Mouse (Mus musculus): ENCODE data around the gene Gm21954.

The Gm21954 gene

DNA sequence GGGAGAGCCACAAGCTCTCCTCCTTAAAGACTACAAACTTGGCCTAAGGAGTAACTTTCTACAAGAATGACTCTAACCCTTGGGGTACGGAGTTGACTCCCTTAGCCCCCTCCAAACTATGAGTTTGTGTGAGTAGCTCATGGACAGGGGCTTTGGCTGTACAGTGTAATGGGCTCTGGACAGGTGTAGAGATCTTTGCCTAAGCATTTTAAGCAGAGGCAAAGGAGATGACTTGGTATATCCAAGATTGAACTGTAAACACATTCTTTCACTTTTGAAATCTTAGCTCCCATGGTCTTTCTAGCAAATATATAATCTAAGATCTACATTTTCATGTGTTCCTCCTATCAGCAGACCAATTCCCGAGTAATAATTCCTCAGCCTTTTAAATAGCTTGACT lies at the start of gene Gm21954:
TSS of gene Gm21954 (minus strand) at position 101 of the 400 bp plus-strand sequence.
- DNase-seq (ENCODE audit: low spot score in 2 of 2): no peak

DNA sequence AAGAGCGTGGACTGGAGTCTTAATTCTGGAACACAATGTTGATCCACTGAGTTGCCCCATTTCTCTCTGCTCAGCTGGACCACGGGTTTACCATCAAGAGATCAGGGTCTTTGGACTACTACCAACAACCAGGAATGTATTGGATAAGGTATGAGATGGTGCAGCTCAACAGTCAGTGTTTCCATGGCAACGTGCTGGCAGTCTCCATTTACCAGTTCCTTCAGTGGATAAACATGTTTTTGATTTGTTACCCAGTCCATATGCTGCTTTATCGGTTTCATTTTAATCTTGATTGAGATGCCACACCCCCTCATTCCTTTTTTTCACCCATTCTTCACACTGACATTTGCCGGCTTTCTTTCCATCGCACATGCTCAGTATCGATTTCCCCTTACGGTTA lies 49.8 kb upstream of the Gm21954 start:
- no peak for DNase-seq (ENCODE audit: low spot score in 2 of 2)

DNA sequence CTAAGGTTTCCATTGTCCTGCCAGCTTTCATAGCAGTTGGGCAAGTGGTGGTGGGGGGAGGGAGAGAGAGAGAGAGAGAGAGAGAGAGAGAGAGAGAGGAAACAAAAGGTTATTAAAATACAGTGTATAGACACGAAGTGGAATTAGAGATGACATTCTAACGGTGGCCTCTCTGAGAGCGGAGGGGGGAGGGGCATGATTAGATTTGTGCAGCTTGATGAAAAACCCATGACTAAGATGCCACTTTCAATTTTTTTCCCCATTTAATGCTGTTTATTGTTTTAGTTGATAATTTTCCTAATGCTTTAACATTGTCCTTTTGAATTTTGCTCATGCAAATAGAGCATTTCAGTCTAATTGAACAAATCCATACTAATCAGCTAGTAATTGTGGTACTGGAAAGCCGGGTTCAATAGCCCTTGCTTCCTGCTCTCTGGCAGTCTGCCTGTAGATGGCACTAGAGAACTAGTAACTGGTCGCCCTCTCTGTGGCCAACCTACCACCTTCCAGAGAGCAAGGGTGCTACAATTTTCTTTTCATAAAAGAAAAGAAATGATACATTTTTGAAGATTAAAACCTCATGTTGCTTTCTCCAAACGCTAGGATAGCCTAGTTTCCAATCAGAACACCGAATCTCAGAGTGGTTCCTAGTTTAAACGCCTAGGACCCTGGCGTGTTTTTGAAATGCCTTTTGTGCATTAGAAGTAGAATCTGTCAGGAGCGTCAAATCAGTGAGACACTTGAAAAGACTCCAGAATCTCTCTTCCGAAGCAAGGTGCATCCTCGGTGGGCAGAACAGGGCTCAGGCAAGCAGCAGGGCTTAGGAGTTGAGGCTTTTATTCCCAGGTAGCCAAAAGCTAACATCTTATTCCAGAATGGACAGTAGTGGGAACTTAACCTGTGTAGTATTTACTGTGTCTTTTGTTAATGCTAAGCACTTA lies 48.5 kb upstream of the Gm21954 start:
- DNase-seq (ENCODE audit: low spot score in 2 of 2): peak; percentile 81 to 82

DNA sequence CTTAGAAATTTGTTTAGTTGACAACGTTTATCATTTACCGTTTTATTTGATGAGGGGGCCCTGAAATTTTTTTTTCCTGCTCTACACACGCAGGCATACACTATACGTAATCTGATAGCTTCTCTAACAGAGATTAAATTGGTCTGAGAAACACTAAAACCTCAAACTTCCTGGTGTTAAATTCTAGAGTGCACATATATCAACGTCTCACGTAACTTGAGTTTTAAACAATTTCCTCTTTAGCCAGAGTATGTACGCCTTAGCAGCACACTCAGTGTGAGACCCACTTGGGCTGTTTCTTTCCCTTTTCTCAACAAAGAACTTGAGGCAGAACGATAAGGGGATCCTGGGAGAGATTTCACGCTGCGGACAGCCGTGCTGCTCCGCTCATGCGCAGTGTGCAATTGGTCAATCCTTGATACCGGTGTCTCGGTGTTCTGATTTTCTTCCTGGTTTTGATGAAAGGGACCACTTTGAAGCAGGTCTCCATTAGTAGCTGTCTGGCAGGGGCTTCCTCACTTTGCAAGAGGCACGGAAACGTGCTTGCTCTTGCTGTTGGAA lies 45.5 kb upstream of the Gm21954 start:
- DNase-seq (ENCODE audit: low spot score in 2 of 2): no peak

DNA sequence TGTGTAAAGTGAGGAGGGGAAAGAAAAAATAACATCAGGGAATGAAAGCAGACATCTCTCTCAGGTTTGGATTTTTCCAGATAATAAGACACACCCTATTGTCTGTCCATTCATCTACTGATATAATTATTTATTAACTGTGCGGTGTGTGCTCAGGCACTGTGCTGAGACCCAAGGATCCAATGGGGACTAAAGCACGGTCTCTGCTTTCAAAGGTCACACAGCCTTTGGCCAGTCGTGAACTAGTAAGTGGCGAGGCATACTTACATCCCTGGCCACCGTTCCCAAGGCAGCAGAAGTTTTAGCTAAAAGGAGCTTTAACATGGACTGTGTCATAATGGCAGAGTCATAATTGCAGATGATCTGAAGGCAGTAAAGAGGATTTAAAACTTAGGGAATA lies 44.0 kb upstream of the Gm21954 start:
- no peak for DNase-seq (ENCODE audit: low spot score in 2 of 2)

DNA sequence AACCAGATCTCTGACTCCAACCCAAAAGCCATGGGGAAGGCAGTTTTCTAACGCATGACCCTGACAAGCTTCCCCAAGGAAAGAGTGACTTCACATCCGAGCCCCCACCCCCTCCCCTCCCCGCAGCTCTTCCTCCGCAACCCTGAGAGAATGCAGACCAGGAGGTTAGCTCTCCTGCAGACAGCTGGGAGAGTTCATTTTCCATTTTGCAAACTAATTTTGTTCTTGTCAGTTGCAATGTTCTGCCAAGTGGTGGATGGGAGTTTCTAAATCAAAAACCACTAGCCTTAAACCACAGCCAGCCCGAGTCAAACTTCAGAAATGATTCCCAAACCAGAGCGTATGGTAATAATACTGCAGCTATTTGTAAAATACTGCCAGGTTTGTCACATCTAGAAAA lies 39.6 kb upstream of the Gm21954 start:
- DNase-seq (ENCODE audit: low spot score in 2 of 2): no peak

DNA sequence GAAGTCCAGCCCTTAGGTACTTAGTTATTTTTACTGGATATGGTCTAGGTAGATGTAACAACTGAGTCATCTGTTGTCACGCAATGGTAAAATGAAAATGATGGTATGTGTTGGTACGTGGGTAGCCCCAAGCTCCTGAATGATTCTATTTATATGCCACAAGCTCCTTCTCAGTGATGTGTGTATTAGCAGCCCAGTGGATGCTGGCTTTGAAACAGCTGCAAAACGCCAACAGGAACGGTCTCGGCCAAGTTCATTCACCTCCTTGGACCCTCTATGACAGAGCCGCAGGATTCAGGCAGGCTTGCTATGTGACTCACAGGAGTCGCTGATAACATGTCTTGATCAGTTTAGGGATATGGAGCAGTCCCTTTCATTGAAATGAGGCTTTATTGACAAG lies 38.2 kb upstream of the Gm21954 start:
- DNase-seq (ENCODE audit: low spot score in 2 of 2): peak in 1 of 2 experiments; percentile 44

DNA sequence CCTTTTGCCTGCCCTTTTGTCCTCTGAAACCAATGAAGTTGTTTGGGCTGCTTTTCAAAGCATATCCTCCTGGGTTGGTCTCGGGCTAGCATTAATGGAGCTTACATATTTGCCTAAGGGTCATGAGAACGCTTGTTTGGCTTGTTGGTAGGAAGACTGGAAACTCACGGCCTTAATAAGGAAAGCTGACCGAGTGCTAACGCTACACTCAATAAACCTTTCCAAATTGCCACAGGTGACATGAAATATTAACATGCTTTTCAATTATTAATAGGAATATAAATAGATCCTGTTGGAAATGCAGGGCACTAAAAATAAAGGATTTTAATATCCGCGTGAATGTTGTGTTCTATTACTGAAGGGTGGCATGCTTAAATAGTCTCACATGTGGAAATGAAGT lies 27.3 kb upstream of the Gm21954 start:
- DNase-seq (ENCODE audit: low spot score in 2 of 2): no peak

DNA sequence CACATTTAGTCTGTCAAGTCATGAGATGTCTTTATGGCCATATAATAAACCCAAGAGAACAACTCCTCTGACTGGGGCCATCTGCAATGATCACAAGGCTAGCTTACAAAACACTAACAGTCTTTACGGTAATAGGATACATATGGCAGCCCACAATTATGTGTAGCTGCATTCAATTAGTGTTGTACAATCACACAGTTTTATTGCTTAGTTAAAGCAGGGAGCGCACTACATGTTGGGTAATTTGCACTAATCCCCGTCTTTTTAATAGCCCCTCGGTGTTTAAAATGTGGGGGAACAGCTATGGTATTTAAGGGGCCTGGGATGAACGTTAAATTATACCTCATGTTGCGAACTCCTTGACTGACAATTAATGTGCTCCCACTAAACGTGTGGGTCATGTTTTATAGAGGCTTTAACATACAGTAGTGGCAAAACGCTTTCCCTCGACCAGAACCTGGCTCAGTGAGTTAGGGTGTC lies 24.5 kb upstream of the Gm21954 start:
- DNase-seq (ENCODE audit: low spot score in 2 of 2): no peak

DNA sequence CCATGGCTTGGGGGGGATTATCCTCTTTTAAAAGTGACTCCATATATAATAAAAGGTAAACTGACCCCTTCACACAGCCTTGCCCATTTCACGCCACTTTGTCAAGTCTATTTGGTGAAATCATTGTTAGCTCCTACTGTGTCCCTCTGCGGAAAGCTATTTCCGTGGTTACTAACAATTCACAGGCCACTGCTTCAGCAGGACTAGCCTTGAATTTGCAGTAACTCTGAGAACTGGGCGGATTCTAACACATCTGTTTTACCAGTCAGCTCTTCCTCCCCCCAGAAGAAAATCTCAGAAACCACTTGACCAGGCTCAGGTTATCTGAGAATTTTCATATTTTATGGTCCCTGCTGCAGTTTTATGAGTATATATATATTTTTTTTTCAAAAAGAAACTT lies 23.9 kb upstream of the Gm21954 start:
- DNase-seq (ENCODE audit: low spot score in 2 of 2): no peak

DNA sequence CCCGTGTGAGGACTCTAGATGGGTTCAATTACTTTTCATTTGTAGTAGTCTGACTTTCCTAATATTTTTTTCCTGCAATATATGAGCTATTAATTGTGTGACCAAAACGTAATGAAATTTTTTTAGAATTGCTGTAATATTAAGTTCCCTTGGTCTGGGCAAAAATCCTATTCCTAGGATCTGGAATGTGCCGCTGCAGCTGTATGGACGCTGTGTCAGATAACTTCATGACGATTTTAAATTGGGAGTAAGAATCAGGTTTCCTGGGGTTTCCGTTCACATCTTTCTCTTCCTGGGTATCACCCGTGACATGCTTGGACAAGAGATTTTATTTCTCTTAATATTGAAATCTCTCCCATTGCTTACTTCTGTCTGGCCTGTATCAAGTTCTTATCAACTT lies 23.2 kb upstream of the Gm21954 start:
- no peak for DNase-seq (ENCODE audit: low spot score in 2 of 2)

DNA sequence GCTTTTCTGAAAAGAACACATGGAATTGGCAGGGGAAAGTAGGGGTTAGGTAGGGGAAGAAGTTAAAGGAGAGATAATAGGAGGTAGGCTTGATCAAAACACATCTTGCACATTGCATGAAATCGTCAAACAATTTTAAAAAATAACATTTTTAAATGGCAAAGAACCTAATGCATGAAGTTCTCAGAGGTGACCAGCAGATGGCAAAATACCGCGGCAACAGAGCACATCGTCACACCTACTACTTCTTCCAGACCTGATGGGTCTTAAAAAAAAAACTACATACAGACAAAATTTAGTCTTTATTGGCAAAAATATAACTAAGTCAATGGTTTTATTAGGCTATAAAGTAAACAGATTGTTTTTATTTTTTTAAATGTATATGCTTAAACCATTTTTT lies 22.3 kb upstream of the Gm21954 start:
- no peak for DNase-seq (ENCODE audit: low spot score in 2 of 2)

DNA sequence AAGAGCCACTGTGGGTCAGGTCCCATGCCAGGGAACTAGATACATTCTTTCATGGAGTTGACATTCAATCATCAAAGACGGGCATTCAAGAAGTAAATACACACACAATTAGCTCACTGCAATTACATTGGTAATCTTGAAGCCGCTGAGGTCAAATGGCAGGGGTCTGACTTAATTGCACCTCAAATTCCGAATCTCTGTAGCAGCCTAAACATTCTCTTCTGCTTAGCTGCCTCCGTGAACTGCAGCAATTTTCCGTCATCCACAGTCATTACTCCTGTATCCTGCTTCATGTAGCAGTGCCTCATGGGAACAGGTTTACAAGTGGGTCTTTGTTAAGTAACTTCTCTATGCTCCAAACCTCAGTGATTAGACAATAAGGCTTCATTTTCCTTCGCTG lies 20.0 kb upstream of the Gm21954 start:
- DNase-seq (ENCODE audit: low spot score in 2 of 2): no peak

DNA sequence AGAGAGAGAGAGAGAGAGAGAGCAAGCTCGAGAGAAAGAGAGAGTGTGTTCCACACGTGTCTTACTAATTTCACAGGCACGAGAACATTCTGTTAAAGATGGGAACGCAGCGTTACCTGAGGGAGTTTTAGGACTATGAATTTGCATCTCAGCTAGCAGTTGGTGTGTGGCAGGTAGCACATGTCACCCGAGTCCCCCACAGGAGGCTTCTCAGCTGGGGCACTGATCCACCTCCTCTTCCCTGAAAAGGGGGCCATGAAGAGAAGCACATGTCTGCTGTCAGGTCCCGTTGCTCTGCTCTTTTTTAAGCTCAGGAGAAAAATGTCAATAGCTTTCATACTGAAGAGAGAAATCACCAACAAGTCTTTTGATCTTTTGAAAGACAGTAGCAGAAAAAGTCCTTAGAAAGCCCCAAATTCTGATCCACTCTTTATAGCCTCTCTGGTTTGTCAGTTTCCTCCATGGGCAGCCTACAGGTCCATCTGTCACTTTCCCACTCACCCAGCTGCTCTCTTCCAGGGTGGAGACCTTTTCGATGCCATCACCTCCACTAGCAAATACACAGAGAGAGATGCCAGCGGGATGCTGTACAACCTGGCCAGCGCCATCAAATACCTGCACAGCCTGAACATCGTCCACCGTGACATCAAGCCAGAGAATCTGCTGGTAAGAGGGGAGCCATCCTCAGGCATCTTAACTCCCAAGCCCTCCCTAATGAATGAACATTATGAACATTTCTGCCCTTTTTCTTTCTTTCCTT lies 17.4 kb upstream of the Gm21954 start:
- DNase-seq (ENCODE audit: low spot score in 2 of 2): no peak

DNA sequence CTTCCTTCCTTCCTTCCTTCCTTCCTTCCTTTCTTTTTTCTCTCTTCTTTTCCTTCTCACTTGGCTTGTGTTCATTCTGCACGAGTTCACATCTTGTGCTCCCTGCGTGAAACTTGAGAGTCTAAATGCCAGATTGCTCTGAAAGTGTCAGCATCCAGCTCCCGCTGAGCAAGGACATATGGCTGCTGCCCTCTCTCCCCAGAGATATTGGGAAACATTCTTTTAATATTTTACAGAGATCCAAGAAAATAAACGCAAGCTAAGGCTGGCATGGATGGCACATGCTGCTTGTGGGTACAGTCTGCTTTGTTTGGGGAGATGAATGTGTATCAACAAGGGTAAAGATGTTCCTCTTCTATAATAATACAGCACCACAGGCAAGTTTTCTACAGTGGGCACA lies 11.3 kb upstream of the Gm21954 start:
- no peak for DNase-seq (ENCODE audit: low spot score in 2 of 2)

DNA sequence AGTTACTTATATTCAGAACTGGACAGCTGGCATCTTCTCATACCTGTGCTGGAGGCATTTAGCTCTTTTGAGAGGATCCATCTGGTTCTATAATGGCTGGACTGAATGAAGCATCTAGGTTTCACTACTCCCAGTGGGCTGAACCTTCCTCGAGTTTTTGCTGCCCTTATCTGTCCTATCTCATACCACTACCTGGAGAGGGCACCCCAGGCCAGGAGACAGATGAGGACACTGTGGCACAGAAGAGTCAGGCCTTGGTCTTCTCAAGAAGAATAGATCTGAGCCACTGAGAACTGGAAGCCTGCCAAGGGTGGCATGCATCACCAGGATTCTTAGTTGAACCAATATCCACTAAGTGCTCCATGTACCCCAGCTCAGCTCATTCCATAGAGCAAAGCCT lies 9.1 kb upstream of the Gm21954 start:
- no peak for DNase-seq (ENCODE audit: low spot score in 2 of 2)

DNA sequence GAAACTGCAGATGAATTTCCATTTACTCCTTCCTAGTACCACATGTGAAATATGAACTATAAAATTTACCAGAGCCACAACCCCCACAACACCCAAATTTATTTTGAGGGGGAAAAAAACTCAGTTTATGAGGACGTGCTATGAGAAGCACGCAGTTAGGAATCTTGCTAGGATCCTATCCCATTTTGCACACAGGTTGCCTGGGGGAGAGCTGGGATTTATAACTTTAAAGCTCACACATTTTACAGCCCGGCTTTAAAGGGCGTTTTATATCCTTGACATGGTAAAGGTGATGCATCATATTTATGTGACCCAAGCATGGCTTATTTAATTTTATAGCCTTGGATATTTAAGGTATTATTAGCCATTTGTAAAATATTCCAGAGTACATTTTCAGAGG lies 7.3 kb upstream of the Gm21954 start:
- no peak for DNase-seq (ENCODE audit: low spot score in 2 of 2)

DNA sequence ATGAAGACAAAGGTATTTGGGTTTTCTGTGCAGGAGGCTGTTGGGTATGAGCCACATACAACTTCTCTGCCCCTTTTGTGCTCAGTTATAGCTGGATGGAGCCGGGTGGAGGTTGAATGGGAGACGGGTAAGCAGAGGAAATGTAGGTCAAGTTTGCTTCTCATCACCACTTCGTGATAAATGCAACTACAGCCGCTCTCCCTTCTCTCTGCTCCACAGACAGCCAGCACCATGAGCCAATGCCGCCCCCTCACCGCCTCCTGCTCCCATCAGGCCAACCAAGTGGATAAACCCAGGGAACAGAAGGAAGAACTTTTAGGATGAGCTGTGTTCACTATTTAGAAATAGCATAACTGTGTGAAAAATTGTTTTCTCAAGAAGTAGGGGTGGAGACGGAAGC lies 4.7 kb upstream of the Gm21954 start:
- peak; percentile 89 to 90 for DNase-seq (ENCODE audit: low spot score in 2 of 2)

DNA sequence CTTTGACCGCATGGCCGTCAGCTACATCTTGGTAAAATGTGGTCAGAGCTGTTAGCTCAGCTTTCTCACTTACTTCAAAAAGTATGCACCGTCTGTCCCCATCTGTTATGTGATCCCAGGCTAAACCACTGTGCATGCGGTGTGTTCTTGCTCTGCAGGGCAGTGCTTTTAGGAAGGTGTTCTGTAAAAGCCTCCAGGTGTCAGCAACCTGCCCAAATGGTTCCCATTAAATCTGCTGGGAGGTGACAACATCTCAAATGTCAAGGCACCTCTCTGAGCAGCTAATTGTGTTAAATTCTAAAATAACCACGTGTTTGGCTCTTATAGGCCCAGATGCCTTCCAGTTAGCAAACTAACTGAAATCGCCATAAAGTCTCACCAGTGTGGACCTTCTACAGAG lies 1.1 kb upstream of the Gm21954 start:
- no peak for DNase-seq (ENCODE audit: low spot score in 2 of 2)

DNA sequence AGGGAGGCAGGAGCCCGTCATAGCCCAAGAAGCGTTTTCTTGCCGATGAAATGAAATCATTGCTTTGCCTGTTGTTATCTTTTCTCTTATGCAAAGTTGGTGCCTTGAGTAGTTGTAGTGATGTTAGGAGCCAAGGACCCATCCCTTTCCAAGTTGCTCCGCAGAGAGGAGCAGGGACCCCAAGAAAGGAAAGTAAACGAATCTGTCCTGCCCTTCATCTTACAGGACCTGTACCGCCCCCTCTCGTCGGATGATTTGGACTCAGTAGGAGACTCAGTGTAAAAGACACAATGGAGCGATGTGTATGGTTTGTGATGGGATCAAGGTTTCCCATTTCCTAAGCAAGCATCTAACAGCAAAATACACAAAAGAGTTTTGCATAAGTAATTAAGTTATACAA lies 5.7 kb downstream of the Gm21954 start:
- peak; percentile 53 to 63 for DNase-seq (ENCODE audit: low spot score in 2 of 2)

DNA sequence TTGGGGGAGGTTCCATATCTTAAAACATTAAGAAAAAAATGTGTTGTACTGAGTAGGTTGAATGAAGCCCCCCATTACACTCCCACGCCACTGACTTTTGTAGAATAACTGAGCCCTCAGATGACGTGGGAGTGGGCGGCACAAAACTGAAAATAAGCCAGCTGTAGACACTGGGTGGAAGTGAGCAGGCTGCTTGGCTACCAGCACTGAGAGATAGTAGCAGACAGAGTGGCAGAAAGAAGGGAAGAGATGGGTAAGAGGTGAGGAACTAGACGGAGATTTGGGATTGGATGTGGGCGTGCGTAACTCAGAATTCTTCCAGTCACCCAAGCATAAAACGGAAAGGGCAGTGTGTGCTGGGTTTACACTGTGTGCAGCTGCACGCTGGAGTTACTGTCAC lies 6.2 kb downstream of the Gm21954 start:
- DNase-seq (ENCODE audit: low spot score in 2 of 2): peak; percentile 72 to 78

DNA sequence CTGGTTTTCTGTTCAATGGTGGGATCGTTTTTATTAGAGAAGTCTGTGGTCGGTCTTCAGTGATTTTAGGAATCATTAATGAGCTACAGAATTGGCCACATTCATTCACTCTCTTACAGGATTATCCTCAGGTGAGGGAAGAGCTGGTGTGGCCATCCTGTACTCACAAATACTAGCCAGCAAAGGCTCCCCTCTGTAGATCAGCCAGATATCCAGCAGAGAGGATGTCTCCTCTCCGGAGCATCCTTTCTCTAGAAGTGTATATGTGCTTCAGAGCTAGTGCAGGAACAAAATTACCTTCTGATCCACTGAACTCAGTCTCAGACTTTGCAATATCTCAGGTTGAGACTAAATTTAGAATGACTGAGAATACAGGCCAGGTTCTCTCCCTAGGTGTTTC lies 7.8 kb downstream of the Gm21954 start:
- DNase-seq (ENCODE audit: low spot score in 2 of 2): no peak
